Mouse (Mus musculus) embryonic facial prominence, embryonic 11.5 days (tissue): ENCODE data around the gene Chrnd. TPM values are rescaled to one million over a fixed set of nuclear protein-coding genes. Genes with fewer than 3 reads are reported as not detected.

Experiments
- ATAC-seq: fragments of 200-750 bp; cut with Nextera tagmentation; replicated peaks from 2 replicates; pipeline ENCODE4 v1.8.0; 2017; ENCODE audit warnings: low read depth; ENCODE audit not compliant: insufficient number of reproducible peaks, low FRiP score, low TSS enrichment
- DNase-seq: peaks from one replicate; pipeline ENCODE4 v3.0.0-alpha.2; 2015; ENCODE audit warnings: low spot score
- H3K27ac ChIP-seq: fragments of 300-500 bp; sonication (generic); replicated peaks from 2 replicates; pipeline ENCODE4 v1.5.1; 2014; ENCODE audit warnings: mild to moderate bottlenecking, low read depth, low read length, control low read depth
- H3K27me3 ChIP-seq: fragments of 300-500 bp; sonication (generic); 2 replicates; pipeline ENCODE4 v1.6.1; 2014; ENCODE audit warnings: mild to moderate bottlenecking, low read length, moderate library complexity, mixed read lengths; ENCODE audit not compliant: control insufficient read depth, insufficient read depth
- H3K36me3 ChIP-seq: fragments of 300-500 bp; sonication (generic); replicated peaks from 2 replicates; pipeline ENCODE4 v1.6.1; 2014; ENCODE audit warnings: low read depth, mild to moderate bottlenecking, low read length, moderate library complexity, mixed read lengths; ENCODE audit not compliant: control insufficient read depth, insufficient read depth
- H3K4me1 ChIP-seq: fragments of 300-500 bp; sonication (generic); 2 replicates; pipeline ENCODE4 v1.6.1; 2014; ENCODE audit warnings: low read length, mixed read lengths; ENCODE audit not compliant: control insufficient read depth, insufficient read depth
- H3K4me2 ChIP-seq: fragments of 300-500 bp; sonication (generic); 2 replicates; pipeline ENCODE4 v1.6.1; 2014; ENCODE audit warnings: low read depth, mild to moderate bottlenecking, control low read depth, low read length, moderate library complexity
- H3K4me3 ChIP-seq: fragments of 300-500 bp; sonication (generic); 2 replicates; pipeline ENCODE4 v1.5.1; 2014; ENCODE audit warnings: low read depth, low read length, control low read depth
- H3K9ac ChIP-seq: fragments of 300-500 bp; sonication (generic); replicated peaks from 2 replicates; pipeline ENCODE4 v1.6.1; 2014; ENCODE audit warnings: mild to moderate bottlenecking, control low read depth, low read length
- H3K9me3 ChIP-seq: fragments of 300-500 bp; sonication (generic); replicated peaks from 2 replicates; pipeline ENCODE4 v1.6.1; 2016; ENCODE audit warnings: mild to moderate bottlenecking, low read length, inconsistent platforms, mixed read lengths; ENCODE audit not compliant: control insufficient read depth
- WGBS: fragments of 180-500 bp; shearing (Covaris S2); extraction: QIAGEN DNeasy Blood & Tissue Kit; methylation state at CpG from one replicate; pipeline ENCODE4 v1.1.7; 2014; 5-methylcytosine and 5-hydroxymethylcytosine counted together
- polyA plus RNA-seq: library from polyadenylated mRNA; unstranded; fragments of >200 nt; fragmentation: Nextera tagmentation; extraction: Ambion mirVana; gene quantifications from 2 replicates; pipeline ENCODE4 v1.2.1, GENCODE M21; 2014

Gene Chrnd
- polyA plus RNA-seq, 1 experiment from 2014 or later: 0.22 TPM

DNA sequence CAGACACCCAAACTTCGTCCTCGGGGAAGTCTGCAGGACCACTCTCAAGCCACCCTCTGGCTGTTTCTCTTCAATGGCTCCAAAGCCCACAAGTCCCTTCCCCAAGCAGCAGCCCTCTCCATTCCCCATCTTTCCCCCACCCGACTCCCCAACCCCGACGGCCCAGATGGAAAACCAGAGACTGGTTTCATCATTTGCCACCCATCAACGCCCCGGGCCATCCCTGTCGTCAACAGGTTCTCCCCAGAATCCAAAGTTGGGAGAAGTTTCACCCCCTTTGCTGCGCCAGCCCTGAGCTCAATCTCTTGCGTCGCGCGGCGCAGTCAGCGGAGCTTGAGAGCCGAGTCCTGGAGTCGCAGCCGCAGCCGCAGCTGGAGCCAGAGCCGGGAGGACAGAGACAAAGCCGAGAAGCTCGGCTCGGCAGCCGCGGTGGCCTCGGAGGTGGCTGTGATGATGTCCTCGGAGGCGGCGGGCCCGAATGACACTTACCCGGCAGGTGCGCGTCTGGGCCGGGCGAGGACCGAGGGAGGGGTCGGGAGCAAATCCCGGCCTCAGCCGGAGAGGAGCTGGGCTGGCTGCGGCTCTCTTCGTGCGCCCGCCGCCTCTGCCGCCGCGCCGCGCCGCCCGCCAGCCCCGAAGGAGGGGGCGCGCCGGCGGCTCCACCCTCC is 34.7 kb upstream of the Chrnd start:
- Histone ChIP-seq H3K4me2 (peak overlapping the region; percentile 64), H3K36me3 (no peaks in the 10 kb centered on the region), H3K4me1 (no peaks in the 10 kb centered on the region), H3K27me3 (peaks cover 74% of the 10 kb centered on the region), H3K9ac (peak overlapping the region; percentile 20; the same call in 1 of the 2 replicates), H3K9me3 (no peaks in the 10 kb centered on the region), H3K4me3 (peak overlapping the region; percentile 34), H3K27ac (no peak overlapping the region)
- 1% methylated on average over 41 of the region's 56 CpGs for WGBS
- peak; percentile 65 for DNase-seq
- ATAC-seq: no peak

DNA sequence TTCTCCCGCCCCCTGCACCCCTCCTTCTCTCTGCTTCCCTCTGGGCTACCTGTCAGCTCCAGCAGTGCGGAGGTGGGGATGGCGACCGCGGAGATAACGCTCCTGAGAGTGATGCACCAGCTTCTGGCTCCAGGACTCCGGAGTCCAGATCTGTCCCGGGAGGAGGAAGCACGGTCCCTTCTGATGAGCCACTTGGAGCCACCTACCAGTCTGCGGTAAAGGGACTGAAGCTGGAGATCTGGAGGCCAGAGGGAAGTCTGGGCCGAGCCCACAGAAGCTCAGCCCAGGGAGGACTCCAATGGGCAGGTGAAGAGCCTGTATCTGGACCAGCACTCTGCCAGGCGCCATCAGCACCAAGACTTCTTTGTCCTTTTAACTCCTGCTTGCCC is 34.2 kb upstream of the Chrnd start, which contains the start of gene Ecel1:
Gene Ecel1 (minus strand): TSS at position 323 of the 389 bp plus-strand sequence.
- 0% methylated on average over 11 of the region's 12 CpGs for WGBS
- peaks cover 74% of the 10 kb centered on the region for H3K27me3 ChIP-seq
- H3K4me2 ChIP-seq: peak within 1 kb of the TSS; percentile 64
- no peak for DNase-seq
- no peaks in the 10 kb centered on the region for H3K9me3 ChIP-seq
- H3K4me3 ChIP-seq: peak within 1 kb of the TSS; percentile 34
- no peaks in the 10 kb centered on the region for H3K36me3 ChIP-seq
- ATAC-seq: no peak
- no peaks in the 10 kb centered on the region for H3K4me1 ChIP-seq
- H3K27ac ChIP-seq: no peak within 1 kb of the TSS
- peak within 1 kb of the TSS; percentile 20; the same call in 1 of the 2 replicates for H3K9ac ChIP-seq

DNA sequence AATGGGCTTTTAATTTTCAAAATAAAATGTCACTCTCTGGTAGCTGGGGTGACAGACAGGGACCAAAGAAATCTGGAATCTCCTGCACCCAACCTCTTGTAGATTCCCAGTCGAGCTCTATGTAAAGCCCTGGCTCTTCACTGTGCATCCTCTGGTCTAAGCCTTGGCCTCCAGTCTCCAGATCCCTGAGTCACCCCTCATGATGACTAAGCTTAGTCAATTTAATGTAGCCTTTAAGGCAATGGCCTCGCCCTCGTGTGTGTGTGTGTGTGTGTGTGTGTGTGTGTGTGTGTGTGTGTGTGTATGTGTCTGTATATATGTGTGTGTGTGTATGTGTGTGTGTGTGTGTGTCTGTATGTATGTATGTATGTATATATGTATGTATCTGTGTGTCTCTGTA is 31.0 kb upstream of the Chrnd start:
- no peak overlapping the region for H3K4me3 ChIP-seq
- no peaks in the 10 kb centered on the region for H3K36me3 ChIP-seq
- ATAC-seq (no peak), DNase-seq (no peak)
- H3K27me3 ChIP-seq: peaks cover 42% of the 10 kb centered on the region
- no peaks in the 10 kb centered on the region for H3K4me1 ChIP-seq
- no peak overlapping the region for H3K27ac ChIP-seq
- 87% methylated on average over 3 of the region's 3 CpGs for WGBS
- no peak overlapping the region for H3K4me2 ChIP-seq
- no peaks in the 10 kb centered on the region for H3K9me3 ChIP-seq
- no peak overlapping the region for H3K9ac ChIP-seq

DNA sequence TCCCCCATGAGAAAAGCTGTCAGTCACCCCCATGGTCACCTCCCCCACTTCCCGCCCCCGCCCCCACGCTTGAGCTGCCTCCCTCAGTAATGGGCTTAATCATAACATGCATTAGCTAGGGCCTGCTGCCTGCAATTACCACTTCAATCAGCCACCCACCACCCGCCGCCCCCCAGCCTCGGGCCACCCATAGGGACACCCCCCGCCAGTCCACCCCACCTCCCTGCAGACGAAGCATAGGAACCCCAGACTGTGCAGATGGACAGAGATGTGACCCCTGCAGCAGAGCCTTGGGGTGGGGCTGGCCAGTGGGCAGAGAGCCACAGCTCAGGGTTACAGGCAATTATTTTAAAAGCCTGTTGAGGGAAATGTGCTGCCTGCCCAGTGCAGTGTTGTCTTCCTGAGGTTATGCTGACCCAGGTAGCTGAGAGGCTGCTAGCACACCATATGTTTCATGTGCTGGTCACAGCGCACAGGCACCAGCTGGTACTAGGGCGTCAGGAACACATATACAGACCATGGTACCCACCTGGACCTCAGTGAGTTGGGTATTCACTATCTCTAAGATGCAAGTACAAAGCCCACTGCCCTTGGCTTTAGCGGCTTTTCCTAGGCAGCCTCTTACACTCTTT is 26.1 kb upstream of the Chrnd start:
- 26% methylated on average over 11 of the region's 11 CpGs for WGBS
- Histone ChIP-seq H3K4me2 (no peak overlapping the region), H3K36me3 (no peaks in the 10 kb centered on the region), H3K27me3 (peaks cover 6% of the 10 kb centered on the region; the same call in 1 of the 2 replicates), H3K9me3 (no peaks in the 10 kb centered on the region), H3K27ac (no peak overlapping the region), H3K4me3 (no peak overlapping the region), H3K4me1 (no peaks in the 10 kb centered on the region), H3K9ac (no peak overlapping the region)
- ATAC-seq (no peak), DNase-seq (no peak)

DNA sequence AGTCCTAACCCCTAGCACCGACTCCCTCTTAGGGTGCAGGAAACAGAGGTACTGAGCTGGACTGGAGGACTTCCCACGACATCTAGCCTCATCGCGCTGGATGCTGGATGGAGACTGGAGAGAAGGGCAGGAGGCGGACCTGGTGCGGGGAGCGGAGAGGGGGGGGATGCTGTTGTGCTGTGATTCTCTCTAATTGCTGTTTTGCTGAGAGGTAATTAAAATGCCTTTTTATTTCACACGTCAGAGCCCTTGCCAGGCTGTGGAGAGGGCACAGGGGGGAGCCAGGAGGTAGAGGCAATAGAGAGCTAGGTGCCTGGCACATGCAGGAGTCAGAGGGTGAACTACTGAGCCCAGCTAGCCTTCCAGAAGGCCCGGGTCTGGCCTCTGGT is 25.6 kb upstream of the Chrnd start:
- Histone ChIP-seq H3K4me1 (no peaks in the 10 kb centered on the region), H3K4me3 (no peak overlapping the region), H3K27ac (no peak overlapping the region), H3K36me3 (no peaks in the 10 kb centered on the region), H3K9ac (no peak overlapping the region), H3K9me3 (no peaks in the 10 kb centered on the region), H3K27me3 (peaks cover 6% of the 10 kb centered on the region; the same call in 1 of the 2 replicates), H3K4me2 (no peak overlapping the region)
- ATAC-seq (no peak), DNase-seq (no peak)
- 41% methylated on average over 9 of the region's 9 CpGs for WGBS

DNA sequence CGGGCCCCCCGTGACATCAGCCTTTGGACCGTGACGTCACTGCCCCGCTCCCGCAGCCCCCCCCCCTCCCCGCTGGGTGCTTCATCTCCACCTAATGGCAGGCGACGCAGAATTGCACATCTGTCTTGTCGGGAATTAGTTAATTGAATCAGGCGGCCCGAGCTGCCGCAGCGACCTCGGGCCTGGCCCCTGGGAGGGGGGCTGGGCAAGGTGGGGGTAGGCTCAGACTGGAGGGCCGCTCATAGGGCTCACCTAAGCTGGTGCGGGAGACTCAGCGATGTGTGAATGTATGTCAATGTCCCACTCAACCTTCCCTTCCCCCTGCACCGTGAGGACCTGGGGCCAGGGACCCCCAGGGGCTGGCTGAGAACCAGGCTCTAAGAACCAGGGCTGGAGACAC is 19.9 kb upstream of the Chrnd start:
- Histone ChIP-seq H3K27me3 (peaks cover 3% of the 10 kb centered on the region; the same call in 1 of the 2 replicates), H3K36me3 (no peaks in the 10 kb centered on the region), H3K4me2 (peak overlapping the region; percentile 16), H3K4me1 (peaks cover 3% of the 10 kb centered on the region; the same call in 1 of the 2 replicates), H3K9ac (no peak overlapping the region), H3K4me3 (no peak overlapping the region), H3K9me3 (no peaks in the 10 kb centered on the region), H3K27ac (no peak overlapping the region)
- ATAC-seq: 0 out of 2 replicates have a peak, but pooled peaks have one; percentile 5
- no peak for DNase-seq
- 2% methylated on average over 18 of the region's 19 CpGs for WGBS

DNA sequence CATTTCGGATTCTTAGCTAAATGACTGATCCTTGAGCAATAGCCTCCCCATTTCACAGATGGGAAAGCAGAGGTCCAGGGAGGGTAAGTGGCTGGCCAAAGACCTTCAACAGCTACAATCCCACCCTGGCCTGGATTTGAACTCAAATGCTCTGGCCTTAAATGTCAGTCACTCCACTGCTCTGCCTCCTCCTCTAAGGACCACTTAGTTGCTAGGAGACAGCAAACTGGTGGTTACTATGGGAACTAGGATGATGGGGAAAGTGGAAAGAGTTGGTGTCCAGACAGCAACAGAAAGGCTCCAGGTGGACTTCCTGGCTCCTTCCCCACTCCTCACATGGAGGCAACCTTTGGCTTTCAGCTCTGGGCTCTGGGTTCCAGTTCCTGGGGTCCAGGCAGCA is 19.1 kb upstream of the Chrnd start:
- H3K4me2 ChIP-seq: no peak overlapping the region
- no peaks in the 10 kb centered on the region for H3K9me3 ChIP-seq
- H3K4me1 ChIP-seq: peaks cover 3% of the 10 kb centered on the region; the same call in 1 of the 2 replicates
- no peak overlapping the region for H3K4me3 ChIP-seq
- H3K27me3 ChIP-seq: peaks cover 3% of the 10 kb centered on the region; the same call in 1 of the 2 replicates
- H3K9ac ChIP-seq: no peak overlapping the region
- 78% methylated on average over 1 of the region's 1 CpGs for WGBS
- no peaks in the 10 kb centered on the region for H3K36me3 ChIP-seq
- DNase-seq (no peak), ATAC-seq (no peak)
- no peak overlapping the region for H3K27ac ChIP-seq

DNA sequence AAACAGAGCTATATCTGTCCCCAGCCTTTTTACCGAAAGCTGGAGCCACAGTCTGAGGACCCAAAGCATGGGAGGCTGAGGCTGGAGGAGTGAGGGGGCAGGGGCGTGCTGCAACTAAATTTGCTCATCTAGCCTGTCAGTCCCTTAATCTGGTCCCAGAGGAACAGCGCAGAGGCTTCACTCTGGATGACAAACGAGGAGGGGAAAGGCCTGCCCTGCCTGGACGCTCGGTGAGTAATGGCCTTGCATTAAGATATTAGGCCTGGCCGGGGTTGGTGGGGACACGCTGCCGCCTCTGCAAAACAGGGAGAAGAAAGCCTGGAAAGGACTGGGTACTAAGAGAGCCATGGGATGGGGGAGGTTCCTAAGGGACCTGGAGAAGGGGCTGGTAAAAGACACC is 18.1 kb upstream of the Chrnd start:
- peaks cover 3% of the 10 kb centered on the region; the same call in 1 of the 2 replicates for H3K27me3 ChIP-seq
- no peaks in the 10 kb centered on the region for H3K36me3 ChIP-seq
- H3K4me3 ChIP-seq: no peak overlapping the region
- H3K9ac ChIP-seq: no peak overlapping the region
- ATAC-seq (no peak), DNase-seq (no peak)
- WGBS: 47% methylated on average over 9 of the region's 9 CpGs
- no peak overlapping the region for H3K4me2 ChIP-seq
- H3K27ac ChIP-seq: no peak overlapping the region
- peaks cover 3% of the 10 kb centered on the region; the same call in 1 of the 2 replicates for H3K4me1 ChIP-seq
- H3K9me3 ChIP-seq: no peaks in the 10 kb centered on the region
